23 mouse cellular contexts compared by ENCODE assay signal in the genomic region with DNA sequence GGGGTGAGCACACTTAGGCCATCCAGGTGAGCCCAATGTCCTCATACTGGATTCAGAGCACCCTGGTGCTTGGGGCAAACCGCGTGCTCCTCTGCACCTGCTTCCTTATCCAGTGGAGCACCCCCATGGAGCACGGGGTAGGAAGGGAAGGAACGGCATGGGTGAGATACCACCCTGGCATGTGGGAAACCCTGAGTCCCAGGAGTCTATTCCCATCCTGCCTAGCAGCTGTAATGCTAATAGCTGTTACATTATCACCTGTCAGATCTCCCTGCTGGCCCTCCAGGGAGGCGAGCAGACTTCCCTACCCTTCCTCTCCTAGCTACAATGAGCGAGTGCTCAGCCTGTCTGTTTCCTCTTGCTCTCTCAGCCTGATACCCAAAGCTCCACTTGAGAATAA. TPM values are rescaled to one million over a fixed set of nuclear protein-coding genes. Genes with fewer than 3 reads are reported as not detected.
A peak's percentile ranks its signal among the peaks of the same experiment; 100 is the strongest.
DNase-seq lines count a peak whose midpoint lies in the region; ATAC-seq lines count a peak whose summit lies in the region.
"Had no signal": no experiment of that assay in that cellular context is flagged by ENCODE, and none has a peak within 500 bp of the region (broad histone marks: within the 10 kb centered on the region; RNA-seq: fewer than 3 reads in every experiment).

No protein-coding gene starts in this region.

- H3K27me3 ChIP-seq in forebrain, embryonic 14.5 days (replicated peaks; ENCODE audit: control insufficient read depth, insufficient read depth, low read length) = no peaks in the 10 kb centered on the region
- H3K27me3 ChIP-seq in forebrain, embryonic 11.5 days (ENCODE audit: control insufficient read depth, insufficient read depth, low read length) = peaks cover 3% of the 10 kb centered on the region
- no peaks in the 10 kb centered on the region for H3K27me3 ChIP-seq in neural tube, embryonic 11.5 days (ENCODE audit: control insufficient read depth, insufficient read depth, low read length)
- H3K27me3 ChIP-seq in neural tube, embryonic 15.5 days (replicated peaks) = peaks cover 5% of the 10 kb centered on the region
- H3K27me3 ChIP-seq in hindbrain, embryonic 12.5 days = peaks cover 67% of the 10 kb centered on the region
- peaks cover 42% of the 10 kb centered on the region for H3K27me3 ChIP-seq in neural tube, embryonic 13.5 days
- H3K27me3 ChIP-seq: stomach, embryonic 15.5 days had no signal

- no peak overlapping the region for H3K4me3 ChIP-seq in forebrain, embryonic 14.5 days (ENCODE audit: low read depth, low read length)
- no peak overlapping the region for H3K4me3 ChIP-seq in forebrain, embryonic 11.5 days (ENCODE audit: low read depth, low read length)
- no peak overlapping the region for H3K4me3 ChIP-seq in neural tube, embryonic 11.5 days (ENCODE audit: low read depth, low read length)
- no peak overlapping the region for H3K4me3 ChIP-seq in neural tube, embryonic 15.5 days (replicated peaks)
- H3K4me3 ChIP-seq in hindbrain, embryonic 12.5 days = no peak overlapping the region
- H3K4me3 ChIP-seq in neural tube, embryonic 13.5 days = no peak overlapping the region
- H3K4me3 ChIP-seq: heart, embryonic 10.5 days; layer of hippocampus, adult 2 months; stomach, embryonic 15.5 days had no signal

- no peak for DNase-seq in forebrain, embryonic 14.5 days (ENCODE audit: low spot score)
- no peak for DNase-seq in forebrain, embryonic 11.5 days (ENCODE audit: low spot score)
- DNase-seq in neural tube, embryonic 11.5 days (ENCODE audit: low spot score) = no peak
- DNase-seq in urinary bladder, postnatal 14 days (ENCODE audit: low spot score) = no peak
- no peak for DNase-seq in adrenal gland, adult 2 months
- DNase-seq: adrenal gland, adult 8-10 months; B cell, adult 2 months; cerebellum, adult 2 months; cerebellum, postnatal 25 days; heart, postnatal 4 days; kidney, adult 9 months; kidney, postnatal 25 days; lung, postnatal 10 days; thymus, postnatal 25 days had no signal

- peak overlapping the region; percentile 30; the same call in 1 of the 2 replicates for H3K27ac ChIP-seq in forebrain, embryonic 14.5 days (ENCODE audit: low read depth, low read length)
- no peak overlapping the region for H3K27ac ChIP-seq in forebrain, embryonic 11.5 days (ENCODE audit: low read depth, low read length)
- H3K27ac ChIP-seq in neural tube, embryonic 11.5 days (ENCODE audit: low read depth, low read length) = peak overlapping the region; percentile 27; the same call in 1 of the 2 replicates
- no peak overlapping the region for H3K27ac ChIP-seq in neural tube, embryonic 15.5 days (replicated peaks)
- H3K27ac ChIP-seq in hindbrain, embryonic 12.5 days = peak overlapping the region; percentile 83
- H3K27ac ChIP-seq in neural tube, embryonic 13.5 days (replicated peaks) = peak overlapping the region; percentile 67
- H3K27ac ChIP-seq: layer of hippocampus, adult 2 months; stomach, embryonic 15.5 days had no signal

- no peak overlapping the region for H3K4me2 ChIP-seq in forebrain, embryonic 14.5 days (ENCODE audit: low read length)
- no peak overlapping the region for H3K4me2 ChIP-seq in forebrain, embryonic 11.5 days (ENCODE audit: low read depth, low read length, severe bottlenecking)
- no peak overlapping the region for H3K4me2 ChIP-seq in neural tube, embryonic 11.5 days (ENCODE audit: low read depth)
- H3K4me2 ChIP-seq in neural tube, embryonic 15.5 days = no peak overlapping the region
- H3K4me2 ChIP-seq in hindbrain, embryonic 12.5 days (replicated peaks) = no peak overlapping the region
- H3K4me2 ChIP-seq in neural tube, embryonic 13.5 days = no peak overlapping the region
- H3K4me2 ChIP-seq: stomach, embryonic 15.5 days had no signal

- no peaks in the 10 kb centered on the region for H3K9me3 ChIP-seq in forebrain, embryonic 14.5 days (replicated peaks; ENCODE audit: control insufficient read depth, low read length)
- no peaks in the 10 kb centered on the region for H3K9me3 ChIP-seq in forebrain, embryonic 11.5 days (ENCODE audit: control insufficient read depth, low read length)
- H3K9me3 ChIP-seq in neural tube, embryonic 11.5 days (ENCODE audit: control insufficient read depth, low read length) = no peaks in the 10 kb centered on the region
- H3K9me3 ChIP-seq in neural tube, embryonic 15.5 days (replicated peaks) = no peaks in the 10 kb centered on the region
- H3K9me3 ChIP-seq in hindbrain, embryonic 12.5 days (replicated peaks) = no peaks in the 10 kb centered on the region
- no peaks in the 10 kb centered on the region for H3K9me3 ChIP-seq in neural tube, embryonic 13.5 days
- H3K9me3 ChIP-seq: G1E; heart, embryonic 10.5 days; stomach, embryonic 15.5 days had no signal

- no peak overlapping the region for H3K9ac ChIP-seq in forebrain, embryonic 14.5 days (ENCODE audit: low read length)
- H3K9ac ChIP-seq in forebrain, embryonic 11.5 days (ENCODE audit: low read length) = no peak overlapping the region
- no peak overlapping the region for H3K9ac ChIP-seq in neural tube, embryonic 11.5 days (ENCODE audit: low read length)
- H3K9ac ChIP-seq in neural tube, embryonic 15.5 days (replicated peaks) = no peak overlapping the region
- no peak overlapping the region for H3K9ac ChIP-seq in hindbrain, embryonic 12.5 days
- no peak overlapping the region for H3K9ac ChIP-seq in neural tube, embryonic 13.5 days
- H3K9ac ChIP-seq: stomach, embryonic 15.5 days had no signal

- 44% methylated on average over 6 of the region's 6 CpGs for WGBS in forebrain, embryonic 14.5 days
- WGBS in forebrain, embryonic 11.5 days = 46% methylated on average over 6 of the region's 6 CpGs
- WGBS in neural tube, embryonic 11.5 days = 61% methylated on average over 6 of the region's 6 CpGs
- 45% methylated on average over 6 of the region's 6 CpGs for WGBS in neural tube, embryonic 15.5 days
- WGBS in hindbrain, embryonic 12.5 days = 49% methylated on average over 6 of the region's 6 CpGs
- 51% methylated on average over 6 of the region's 6 CpGs for WGBS in neural tube, embryonic 13.5 days

- H3K36me3 ChIP-seq in forebrain, embryonic 14.5 days (ENCODE audit: control insufficient read depth, insufficient read depth, low read length) = peaks cover 4% of the 10 kb centered on the region; the same call in 1 of the 2 replicates
- no peaks in the 10 kb centered on the region for H3K36me3 ChIP-seq in forebrain, embryonic 11.5 days (ENCODE audit: control insufficient read depth, insufficient read depth, low read length)
- H3K36me3 ChIP-seq in neural tube, embryonic 11.5 days (ENCODE audit: control insufficient read depth, insufficient read depth, low read length) = no peaks in the 10 kb centered on the region; the same call in 1 of the 2 replicates
- H3K36me3 ChIP-seq in neural tube, embryonic 15.5 days = peaks cover 22% of the 10 kb centered on the region
- H3K36me3 ChIP-seq in hindbrain, embryonic 12.5 days = no peaks in the 10 kb centered on the region
- H3K36me3 ChIP-seq in neural tube, embryonic 13.5 days = peaks cover 12% of the 10 kb centered on the region; the same call in 1 of the 2 replicates
- H3K36me3 ChIP-seq: G1E; heart, embryonic 10.5 days; stomach, embryonic 15.5 days had no signal

- ATAC-seq in forebrain, embryonic 14.5 days = peak; percentile 6; the same call in 1 of the 2 replicates
- ATAC-seq in forebrain, embryonic 11.5 days (replicated peaks; ENCODE audit: low FRiP score) = no peak; the same call in 1 of the 2 replicates
- ATAC-seq in neural tube, embryonic 11.5 days (ENCODE audit: insufficient read depth, low FRiP score, low TSS enrichment) = no peak
- ATAC-seq in neural tube, embryonic 15.5 days (ENCODE audit: low FRiP score) = no peak
- ATAC-seq in hindbrain, embryonic 12.5 days (ENCODE audit: low FRiP score) = peak; percentile 27; the same call in 1 of the 2 replicates
- ATAC-seq in neural tube, embryonic 13.5 days (ENCODE audit: low read depth) = 0 out of 2 replicates have a peak, but pooled peaks have one; percentile 7
- ATAC-seq: intestine, embryonic 16.5 days had no signal

- H3K4me1 ChIP-seq in forebrain, embryonic 14.5 days (ENCODE audit: control insufficient read depth, insufficient read depth, low read length) = peaks cover 17% of the 10 kb centered on the region
- peaks cover 18% of the 10 kb centered on the region for H3K4me1 ChIP-seq in forebrain, embryonic 11.5 days (replicated peaks; ENCODE audit: control insufficient read depth, insufficient read depth, low read length)
- H3K4me1 ChIP-seq in neural tube, embryonic 11.5 days (ENCODE audit: control insufficient read depth, insufficient read depth, low read length) = peaks cover 25% of the 10 kb centered on the region
- peaks cover 21% of the 10 kb centered on the region for H3K4me1 ChIP-seq in neural tube, embryonic 15.5 days
- peaks cover 44% of the 10 kb centered on the region for H3K4me1 ChIP-seq in hindbrain, embryonic 12.5 days
- H3K4me1 ChIP-seq in neural tube, embryonic 13.5 days (replicated peaks) = peaks cover 38% of the 10 kb centered on the region
- H3K4me1 ChIP-seq: stomach, embryonic 15.5 days had no signal

RNA-seq across cellular contexts. Expression of gene Hk3, which starts 26.0 kb away (rescaled TPM):
- 0.80 and 1.1 TPM in 2 replicates for polyA plus RNA-seq in forebrain, embryonic 14.5 days (2014; fragmentation: Nextera tagmentation; extraction: Ambion mirVana)
- polyA plus RNA-seq in forebrain, embryonic 11.5 days (2014; fragmentation: Nextera tagmentation; extraction: Ambion mirVana) = 0.41 and 0.65 TPM in 2 replicates
- 1.1 and 1.5 TPM in 2 replicates for polyA plus RNA-seq in neural tube, embryonic 11.5 days (2014; fragmentation: Nextera tagmentation; extraction: Ambion mirVana)
- 0.86 and 1.3 TPM in 2 replicates for polyA plus RNA-seq in neural tube, embryonic 15.5 days (2015; fragmentation: Nextera tagmentation; extraction: Ambion mirVana)
- 0.87 and 0.91 TPM in 2 replicates for polyA plus RNA-seq in hindbrain, embryonic 12.5 days (2016; fragmentation: Nextera tagmentation; extraction: Ambion mirVana)
- 0.63 and 1.1 TPM in 2 replicates for polyA plus RNA-seq in neural tube, embryonic 13.5 days (2015; fragmentation: Nextera tagmentation; extraction: Ambion mirVana)
- total RNA-seq in adrenal gland, adult 2 months (2021) = 1 to 10 TPM; 1.2 to 2.5 TPM
- polyA plus RNA-seq in adrenal gland, adult 2 months (2012; rRNA removed) = 1.7 and 1.9 TPM in 2 replicates

RNA-seq across cellular contexts. Expression of gene Unc5a, which starts 46.0 kb away (rescaled TPM):
- 12.3 and 16.2 TPM in 2 replicates for polyA plus RNA-seq in forebrain, embryonic 14.5 days (2014; fragmentation: Nextera tagmentation; extraction: Ambion mirVana)
- polyA plus RNA-seq in forebrain, embryonic 11.5 days (2014; fragmentation: Nextera tagmentation; extraction: Ambion mirVana) = 2.9 and 3.7 TPM in 2 replicates
- polyA plus RNA-seq in neural tube, embryonic 11.5 days (2014; fragmentation: Nextera tagmentation; extraction: Ambion mirVana) = 6.7 and 7.5 TPM in 2 replicates
- polyA plus RNA-seq in neural tube, embryonic 15.5 days (2015; fragmentation: Nextera tagmentation; extraction: Ambion mirVana) = 12.1 and 12.7 TPM in 2 replicates
- polyA plus RNA-seq in hindbrain, embryonic 12.5 days (2016; fragmentation: Nextera tagmentation; extraction: Ambion mirVana) = 5.8 and 6.1 TPM in 2 replicates
- polyA plus RNA-seq in neural tube, embryonic 13.5 days (2015; fragmentation: Nextera tagmentation; extraction: Ambion mirVana) = 9.0 and 10.4 TPM in 2 replicates
- 1 to 10 TPM; 7.2 to 9.1 TPM for total RNA-seq in adrenal gland, adult 2 months (2021)
- 26.5 and 27.9 TPM in 2 replicates for polyA plus RNA-seq in adrenal gland, adult 2 months (2012; rRNA removed)
- total RNA-seq: G1E; granulocyte monocyte progenitor cell, adult 5-6 weeks had no signal

Comparison
In these comparisons a context has a peak if more than half of its experiments do, and no peak if none do; other contexts are left out.
1. ATAC-seq: peak in forebrain, embryonic 14.5 days (single experiment), hindbrain, embryonic 12.5 days (single experiment) and neural tube, embryonic 13.5 days (single experiment); none in forebrain, embryonic 11.5 days (single experiment), neural tube, embryonic 11.5 days (single experiment) and neural tube, embryonic 15.5 days (single experiment).
2. H3K27ac ChIP-seq: peak in forebrain, embryonic 14.5 days (single experiment), neural tube, embryonic 11.5 days (single experiment), hindbrain, embryonic 12.5 days (single experiment) and neural tube, embryonic 13.5 days (single experiment); none in forebrain, embryonic 11.5 days (single experiment) and neural tube, embryonic 15.5 days (single experiment).